Mouse (Mus musculus) kidney, adult 8-10 months (tissue): Measurements from ENCODE around the gene Serp2.
"Not testable (repeated sequence)": the region's sequence is repeated elsewhere in the genome, so short reads cannot be mapped to it uniquely, and the experiment has no call there.

Experiments
- DNase-seq, 2 experiments: peaks; one replicate each; pipeline ENCODE4 v3.0.0; 2022

The Serp2 gene

GRCm38 (mm10) chr14:76569271-76569961, 12.7 kb upstream of the Serp2 start:
- DNase-seq = no peak

- DNase-seq = no peak
Measured at GRCm38 (mm10) chr14:76568548-76568947, 11.9 kb upstream of the Serp2 start.

DNA sequence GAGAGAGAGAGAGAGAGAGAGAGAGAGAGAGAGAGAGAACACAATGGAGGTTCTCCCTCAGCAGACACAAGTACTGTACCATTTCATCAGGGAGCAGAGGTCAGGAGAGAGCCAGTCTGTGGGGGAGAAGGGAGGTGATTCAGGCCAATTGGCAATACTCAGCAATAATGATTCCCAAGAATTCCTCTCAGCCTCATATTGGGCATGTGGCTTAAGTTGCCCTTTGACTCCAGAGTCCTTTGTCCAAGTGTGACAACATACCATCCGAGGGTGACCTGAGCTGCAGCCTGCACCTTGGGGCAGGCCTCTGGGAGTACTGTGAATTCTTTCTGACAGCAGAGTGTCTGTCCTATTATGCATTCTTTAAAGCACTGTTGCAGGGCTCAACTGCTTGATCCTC, 10.6 kb upstream of the Serp2 start:
- DNase-seq = peak; percentile 67 to 76

GRCm38 (mm10) chr14:76566711-76567110, 10.0 kb upstream of the Serp2 start:
- DNase-seq = no peak

GRCm38 (mm10) chr14:76566193-76566592, 9.5 kb upstream of the Serp2 start:
- DNase-seq = no peak

DNA sequence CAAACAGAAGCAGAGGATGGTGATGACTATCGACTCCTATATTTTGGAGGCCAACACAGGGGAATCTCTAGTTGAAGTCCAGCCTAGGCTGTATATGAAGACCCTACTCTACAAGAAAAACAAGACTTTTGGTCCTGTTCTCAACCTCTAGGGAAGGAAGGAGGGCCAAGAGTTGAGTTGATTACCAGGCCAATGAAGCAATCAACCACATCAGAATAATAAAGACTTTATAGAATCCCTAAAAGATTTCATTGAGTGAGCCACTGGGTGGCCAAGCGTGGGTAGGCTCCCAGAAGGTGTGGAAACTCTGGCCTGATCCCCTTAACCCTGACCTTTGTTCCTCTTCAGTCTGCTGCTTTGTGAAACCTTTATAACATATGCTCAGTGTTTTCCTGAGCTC, 2.5 kb upstream of the Serp2 start:
- no peak for DNase-seq

DNA sequence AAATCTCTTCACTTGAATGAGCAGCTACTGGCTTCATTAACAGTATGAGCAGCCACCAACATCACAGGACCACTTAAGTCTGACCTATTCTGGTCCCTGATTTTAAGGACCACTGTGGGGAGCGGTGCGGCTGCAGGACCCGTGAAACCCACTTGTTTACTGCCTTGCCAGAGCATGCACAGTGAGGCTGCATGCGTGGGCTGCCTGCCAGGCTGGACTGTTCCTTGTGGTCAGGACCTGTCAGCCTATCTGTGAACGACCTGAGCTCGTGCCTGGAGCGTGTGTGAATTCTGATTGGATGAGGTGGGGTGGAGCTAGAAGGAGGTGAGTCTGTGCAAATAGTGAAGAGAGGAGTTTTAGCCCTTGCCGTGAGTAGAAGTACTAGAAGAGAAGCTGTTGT, 1.5 kb upstream of the Serp2 start:
- DNase-seq = not testable (repeated sequence)

GRCm38 (mm10) chr14:76556031-76556851, 448 bp downstream of the Serp2 start:
- peak; percentile 48 to 67 for DNase-seq

DNA sequence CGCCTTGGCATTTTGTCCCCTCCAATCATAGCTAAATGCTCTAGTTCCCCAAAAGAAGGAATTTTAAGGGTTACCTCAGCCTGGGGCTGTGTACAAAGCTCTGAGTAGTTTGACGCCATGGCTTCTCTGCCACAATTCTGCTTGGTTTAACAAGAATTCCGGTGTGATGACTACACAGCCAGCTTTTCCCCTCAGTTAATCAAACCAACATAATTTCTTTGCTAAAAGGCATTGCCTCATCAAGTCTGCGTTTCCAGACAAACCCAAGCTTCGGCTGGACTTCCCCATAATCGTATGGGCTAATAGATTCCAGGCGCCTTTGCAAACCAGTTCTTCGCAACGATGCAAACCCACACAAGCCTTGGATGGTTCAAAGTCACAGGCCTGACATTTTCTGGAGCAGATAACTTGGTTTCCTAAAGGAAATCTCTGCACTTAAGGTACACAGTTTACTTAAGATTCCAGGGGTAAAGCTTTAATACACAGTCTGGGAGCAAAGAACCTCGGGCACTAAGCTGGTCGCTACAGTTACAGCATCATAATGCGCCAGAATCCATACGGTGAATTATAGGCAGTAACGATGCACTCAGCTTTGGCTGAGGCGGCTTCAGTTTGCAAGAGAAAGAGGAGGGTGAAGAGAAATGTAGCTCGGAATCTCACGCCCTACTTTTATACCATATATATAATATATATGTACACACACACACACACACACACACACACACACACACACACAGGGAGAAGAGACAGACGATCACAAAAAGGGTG, 1.2 kb downstream of the Serp2 start:
- DNase-seq = no peak

DNA sequence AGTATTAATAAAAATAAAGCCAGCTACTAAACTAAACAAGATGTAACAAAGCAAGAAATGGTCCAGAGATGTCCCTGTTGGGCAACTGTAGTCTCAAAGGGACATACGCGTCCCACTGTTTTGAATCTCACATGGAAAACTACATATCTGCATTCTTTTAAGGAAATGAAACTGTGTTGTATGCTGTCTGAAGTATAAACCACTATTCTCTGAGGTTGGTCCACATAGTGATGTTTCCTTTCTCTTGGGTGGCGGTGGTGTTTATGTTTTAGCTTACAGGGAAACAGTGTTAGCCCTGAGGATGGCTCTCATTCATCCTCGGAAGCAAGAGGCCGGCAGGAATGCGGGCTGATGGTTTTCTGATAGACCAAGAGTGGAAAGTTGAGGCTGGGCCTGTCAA, 12.6 kb downstream of the Serp2 start:
- DNase-seq = no peak

DNA sequence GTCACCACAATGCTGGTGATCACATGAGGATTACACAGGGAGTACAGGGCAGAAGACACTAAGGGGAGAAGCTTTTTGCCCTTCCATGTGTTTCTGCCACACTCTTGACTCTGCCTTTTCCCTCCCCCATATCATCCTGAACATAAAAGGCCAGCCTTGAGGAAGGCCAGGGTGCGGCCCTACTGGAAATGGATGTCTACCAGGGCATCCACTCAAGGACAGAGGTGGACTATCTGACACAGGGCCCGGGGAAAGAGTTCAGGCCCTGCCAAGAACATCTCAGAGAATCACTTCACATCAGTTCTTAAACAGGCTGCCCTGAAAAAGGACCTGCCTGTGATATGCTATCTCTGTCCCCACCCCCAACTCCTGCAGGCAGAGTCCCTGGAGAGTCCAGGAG, 15.3 kb downstream of the Serp2 start:
- DNase-seq = no peak

DNA sequence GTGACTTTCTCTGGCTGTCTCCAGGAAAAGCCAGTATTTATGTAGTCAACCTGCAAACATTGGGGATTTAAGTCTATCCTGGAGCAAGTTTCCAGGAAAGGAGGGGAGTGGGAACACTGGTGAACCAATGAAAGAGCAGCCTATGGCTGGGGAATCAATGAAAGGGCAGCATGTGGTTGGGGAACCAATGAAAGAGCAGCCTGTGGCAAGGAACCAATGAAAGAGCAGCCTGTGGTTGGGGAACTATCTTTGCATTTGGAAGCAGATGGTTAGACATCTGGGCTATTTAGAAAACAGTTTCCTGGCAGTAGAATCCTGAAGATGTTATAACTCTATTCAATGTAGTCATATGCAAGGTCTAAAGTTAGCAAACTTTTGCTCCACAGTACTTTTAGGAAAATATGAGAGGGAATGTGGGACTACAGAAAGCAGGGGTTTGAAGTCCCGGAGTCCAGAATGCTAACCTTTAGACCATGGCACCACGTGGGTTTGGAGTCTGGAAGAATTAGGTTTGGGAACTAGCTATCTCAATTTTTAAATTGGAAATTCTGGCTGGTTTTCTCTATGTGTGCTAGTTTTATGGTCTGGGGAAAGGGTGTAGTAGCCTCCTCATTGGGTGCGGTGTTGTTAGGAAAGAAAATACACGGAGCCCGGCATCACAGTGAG, 16.6 kb downstream of the Serp2 start:
- DNase-seq = peak in 1 of 2 experiments; percentile 32

DNA sequence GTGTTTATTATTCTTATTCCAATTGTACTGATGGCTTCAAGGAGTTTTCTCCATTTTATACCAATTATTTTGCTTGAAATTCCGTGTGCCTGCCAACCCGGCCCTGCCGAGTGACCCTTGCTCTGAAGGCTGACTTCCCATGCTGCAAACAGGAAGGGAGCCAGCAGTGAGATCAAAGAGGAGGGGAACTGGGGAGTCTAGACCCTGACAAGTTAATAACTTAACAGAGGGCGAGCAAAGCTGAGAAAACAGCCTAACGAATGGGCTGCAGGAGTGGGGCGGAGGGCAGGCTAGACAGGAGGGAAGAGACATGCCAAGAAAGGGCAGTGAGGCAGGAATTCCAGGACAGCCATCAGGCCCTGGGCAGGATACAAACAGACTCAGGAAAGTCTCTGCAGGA, 19.8 kb downstream of the Serp2 start:
- DNase-seq = peak; percentile 88 to 93

GRCm38 (mm10) chr14:76535096-76535495, 21.6 kb downstream of the Serp2 start:
- DNase-seq = no peak

DNA sequence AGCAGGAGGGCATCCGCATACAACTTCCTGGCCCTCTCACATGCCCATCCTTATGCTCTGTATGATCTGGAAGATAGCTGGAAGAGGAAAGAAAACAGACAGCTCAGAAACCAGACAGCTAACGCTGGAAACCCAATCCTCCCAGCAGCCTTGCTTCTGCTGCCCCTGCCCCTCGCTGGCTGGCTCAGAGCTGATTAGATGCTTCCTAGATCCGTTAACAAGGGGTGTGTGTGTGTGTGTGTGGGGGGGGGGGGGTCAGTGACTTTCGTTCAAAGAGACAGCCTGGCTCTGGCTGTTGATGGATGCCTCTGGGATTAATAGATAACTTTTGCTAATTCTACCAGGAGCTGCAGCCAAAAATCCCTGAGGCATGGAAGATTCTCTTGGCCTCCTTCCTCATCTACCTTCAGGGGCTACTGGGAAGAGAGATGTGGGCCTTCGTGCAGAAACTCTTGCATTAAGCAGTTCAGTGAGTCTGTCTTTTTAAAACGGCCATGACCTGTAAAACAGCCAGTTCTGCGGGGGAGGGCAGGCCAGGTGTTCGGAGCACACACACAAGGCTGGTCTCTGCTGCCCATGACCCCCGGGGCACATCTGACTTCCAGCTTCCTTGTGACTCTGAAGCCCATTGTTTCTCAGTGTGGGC, 23.4 kb downstream of the Serp2 start:
- peak; percentile 75 to 88 for DNase-seq

GRCm38 (mm10) chr14:76532257-76533169, 24.2 kb downstream of the Serp2 start:
- DNase-seq = peak; percentile 66 to 73

DNA sequence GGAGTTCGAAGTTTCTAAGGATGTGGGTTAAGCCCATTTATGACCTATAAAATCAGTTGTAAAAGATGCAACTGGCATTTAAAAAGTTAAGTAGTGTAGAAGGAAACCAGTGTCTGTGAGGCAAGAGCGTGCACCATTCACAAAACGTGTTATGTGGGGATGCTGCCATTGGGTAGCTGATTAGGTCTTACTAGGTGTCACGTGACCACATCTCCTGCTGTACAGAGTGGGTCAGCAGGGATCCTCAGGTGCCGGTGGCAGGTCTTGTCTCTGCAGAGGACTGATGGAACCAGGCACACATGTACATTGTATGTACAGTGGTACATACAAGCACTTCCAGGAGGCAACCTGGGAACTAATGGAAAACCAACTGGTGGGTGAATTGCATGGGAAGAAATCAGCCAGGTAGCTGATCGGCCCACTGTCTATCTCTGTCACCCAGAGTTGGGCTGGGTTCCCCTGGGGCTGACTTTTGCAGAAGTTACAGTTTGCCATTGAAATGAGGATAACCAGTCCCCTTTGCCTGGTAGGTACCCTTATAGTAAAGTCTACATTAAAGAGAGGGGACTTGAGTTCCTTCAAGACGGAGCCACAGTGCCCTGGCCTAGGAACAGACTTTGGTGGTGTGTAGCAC, 25.5 kb downstream of the Serp2 start:
- DNase-seq = no peak

GRCm38 (mm10) chr14:76528641-76529040, 28.0 kb downstream of the Serp2 start:
- no peak for DNase-seq

- DNase-seq = no peak
Measured at GRCm38 (mm10) chr14:76527758-76528313, 28.9 kb downstream of the Serp2 start.

DNA sequence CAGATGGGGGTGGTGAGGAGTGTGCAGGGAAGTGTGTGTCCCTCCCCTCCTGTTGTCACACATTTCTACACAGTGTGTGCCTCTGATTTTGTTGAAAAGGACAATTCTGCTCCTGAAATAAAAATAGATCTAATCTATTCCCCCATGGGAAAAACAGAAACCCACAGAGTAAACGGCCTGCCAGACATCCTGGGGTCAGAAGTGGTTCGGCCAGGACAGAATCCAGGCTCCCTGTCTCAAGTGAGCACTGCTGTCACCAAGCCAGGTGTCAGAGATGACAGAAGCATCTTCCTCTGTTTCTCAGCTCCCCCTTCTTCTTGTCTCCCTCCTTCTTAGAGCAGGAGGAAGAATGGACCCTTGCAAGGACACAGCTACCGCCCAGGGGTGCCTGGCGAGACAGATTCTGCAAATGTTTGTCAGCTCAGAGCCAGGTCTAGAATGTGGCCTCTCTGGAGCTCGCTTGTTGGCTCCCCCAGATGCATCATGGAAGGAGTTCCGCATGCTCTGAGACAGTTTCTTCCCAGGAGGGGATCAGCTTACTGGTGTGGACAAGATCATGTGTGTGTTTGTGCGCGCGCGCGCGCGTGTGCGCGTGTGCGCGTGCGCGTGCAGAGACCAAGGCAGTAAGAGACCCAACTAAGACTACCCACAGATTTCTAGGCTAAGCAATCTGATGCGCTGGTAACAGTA, 29.5 kb downstream of the Serp2 start:
- DNase-seq = no peak
